Mouse (Mus musculus): ENCODE data around the gene 4930404N11Rik. TPM values are rescaled to one million over a fixed set of nuclear protein-coding genes. Genes with fewer than 3 reads are reported as not detected.

4930404N11Rik gene
- polyA plus RNA-seq, 1 experiment from 2014 or later = 0.80 TPM

DNA sequence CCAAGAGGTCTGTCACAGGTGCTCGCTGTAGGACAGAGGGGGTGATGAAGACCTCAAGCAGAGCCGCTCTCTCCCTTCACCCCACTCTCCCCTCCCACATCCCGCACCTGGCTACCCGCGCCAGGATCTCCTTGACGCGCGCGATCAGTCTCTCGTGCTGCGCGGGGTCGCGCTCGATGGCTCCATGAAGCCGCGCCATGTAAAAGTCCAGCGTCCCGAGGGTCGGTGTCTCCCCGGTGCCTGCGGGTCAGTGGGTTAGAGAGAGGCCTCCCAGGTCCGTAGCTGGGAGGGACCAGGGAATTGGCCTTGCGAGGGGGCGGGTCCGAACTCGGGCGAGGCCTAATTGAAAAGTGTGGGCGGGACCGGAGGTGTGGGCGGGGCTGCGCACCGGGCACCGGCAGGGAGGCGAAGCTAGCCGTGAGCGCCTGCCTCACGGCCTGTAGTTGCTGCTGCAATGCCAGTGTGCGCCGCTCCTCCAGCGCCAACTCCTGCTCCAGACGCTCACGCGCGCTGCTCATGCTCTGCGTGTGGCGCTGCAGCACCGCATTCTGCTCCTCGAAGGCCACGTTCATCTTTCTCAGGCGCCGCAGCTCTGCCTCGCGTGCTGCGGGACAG is 19.1 kb downstream of the 4930404N11Rik start:
- H3K4me1 ChIP-seq = peaks cover 34% of the 10 kb centered on the region

DNA sequence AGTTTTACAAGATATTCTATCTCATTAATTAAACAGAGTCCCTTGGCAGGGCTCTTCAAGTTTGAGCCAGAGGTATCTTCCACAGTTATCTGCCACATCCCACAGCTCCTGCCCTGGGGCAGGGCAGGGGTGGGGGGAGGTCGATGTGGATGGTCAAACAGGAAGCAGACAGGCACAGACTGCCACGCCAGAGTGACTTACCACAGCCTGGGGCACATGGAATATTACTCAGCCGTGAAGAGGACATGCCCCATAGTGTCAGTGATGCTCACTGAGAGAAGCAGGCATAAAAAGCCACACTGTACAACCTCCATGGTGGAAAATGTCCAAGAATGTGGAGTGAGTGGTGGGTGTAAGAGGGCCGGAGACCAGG is 20.5 kb downstream of the 4930404N11Rik start:
- Histone ChIP-seq H3K36me3 (peaks cover 15% of the 10 kb centered on the region; the same call in 1 of the 2 replicates), H3K4me1 (peaks cover 34% of the 10 kb centered on the region), H3K4me2 (replicated peaks) (no peak overlapping the region), H3K27ac (no peak overlapping the region), H3K4me3 (no peak overlapping the region), H3K9ac (no peak overlapping the region), H3K27me3 (replicated peaks) (peaks cover 67% of the 10 kb centered on the region), H3K9me3 (no peaks in the 10 kb centered on the region)
- WGBS = 80% methylated on average over 4 of the region's 4 CpGs
- no peak for ATAC-seq (ENCODE audit: low FRiP score, low read depth)

More for the DNA sequence above, 19.1 kb downstream of the 4930404N11Rik start:
- no peak for ATAC-seq (ENCODE audit: low FRiP score, low read depth)
- H3K36me3 ChIP-seq = peaks cover 15% of the 10 kb centered on the region; the same call in 1 of the 2 replicates
- no peak overlapping the region for H3K27ac ChIP-seq
- peak overlapping the region; percentile 16; the same call in 1 of the 2 replicates for H3K4me3 ChIP-seq
- 5% methylated on average over 55 of the region's 55 CpGs for WGBS
- no peaks in the 10 kb centered on the region for H3K9me3 ChIP-seq
- H3K4me2 ChIP-seq (replicated peaks) = peak overlapping the region; percentile 50
- peak overlapping the region; percentile 46; the same call in 1 of the 2 replicates for H3K9ac ChIP-seq
- H3K27me3 ChIP-seq (replicated peaks) = peaks cover 54% of the 10 kb centered on the region

DNA sequence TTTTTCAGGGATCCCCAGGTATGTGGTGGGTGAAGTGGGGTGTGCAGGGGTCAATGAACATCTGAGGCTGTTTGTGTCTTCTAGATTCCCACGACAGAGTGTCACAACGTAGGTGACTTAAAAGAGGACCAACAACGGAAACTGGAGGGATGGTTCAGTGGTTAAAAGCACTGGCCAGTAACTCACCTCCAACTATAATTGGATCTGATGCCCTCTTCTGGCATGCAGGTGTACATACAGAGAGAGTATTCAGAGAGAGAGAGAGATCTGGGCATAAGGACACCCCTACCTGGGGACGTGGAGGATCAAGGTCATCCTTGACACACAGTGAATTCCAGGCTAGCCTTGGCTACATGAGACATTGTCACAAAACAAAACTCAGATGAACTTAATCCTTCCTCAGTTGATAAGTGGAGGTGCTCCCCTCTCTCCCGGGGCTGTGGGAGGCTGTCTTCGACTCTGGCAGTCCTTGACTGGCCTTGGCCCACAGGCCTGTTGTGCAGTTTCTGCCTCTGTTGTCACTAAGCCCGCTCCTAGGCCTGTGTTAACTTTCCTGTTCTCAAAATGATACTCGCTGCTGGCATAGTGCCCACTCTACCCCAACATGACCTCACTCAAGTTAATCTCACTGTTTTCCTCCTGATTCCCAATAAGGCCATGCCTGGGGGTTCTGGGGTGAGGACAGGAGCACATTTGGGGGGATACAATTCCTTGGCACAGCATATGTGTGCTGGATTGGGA is 21.0 kb downstream of the 4930404N11Rik start:
- peaks cover 15% of the 10 kb centered on the region; the same call in 1 of the 2 replicates for H3K36me3 ChIP-seq
- no peaks in the 10 kb centered on the region for H3K9me3 ChIP-seq
- no peak overlapping the region for H3K27ac ChIP-seq
- no peak overlapping the region for H3K9ac ChIP-seq
- H3K27me3 ChIP-seq (replicated peaks) = peaks cover 67% of the 10 kb centered on the region
- no peak overlapping the region for H3K4me3 ChIP-seq
- ATAC-seq (ENCODE audit: low FRiP score, low read depth) = no peak
- no peak overlapping the region for H3K4me2 ChIP-seq (replicated peaks)
- 55% methylated on average over 8 of the region's 8 CpGs for WGBS
- peaks cover 30% of the 10 kb centered on the region for H3K4me1 ChIP-seq

DNA sequence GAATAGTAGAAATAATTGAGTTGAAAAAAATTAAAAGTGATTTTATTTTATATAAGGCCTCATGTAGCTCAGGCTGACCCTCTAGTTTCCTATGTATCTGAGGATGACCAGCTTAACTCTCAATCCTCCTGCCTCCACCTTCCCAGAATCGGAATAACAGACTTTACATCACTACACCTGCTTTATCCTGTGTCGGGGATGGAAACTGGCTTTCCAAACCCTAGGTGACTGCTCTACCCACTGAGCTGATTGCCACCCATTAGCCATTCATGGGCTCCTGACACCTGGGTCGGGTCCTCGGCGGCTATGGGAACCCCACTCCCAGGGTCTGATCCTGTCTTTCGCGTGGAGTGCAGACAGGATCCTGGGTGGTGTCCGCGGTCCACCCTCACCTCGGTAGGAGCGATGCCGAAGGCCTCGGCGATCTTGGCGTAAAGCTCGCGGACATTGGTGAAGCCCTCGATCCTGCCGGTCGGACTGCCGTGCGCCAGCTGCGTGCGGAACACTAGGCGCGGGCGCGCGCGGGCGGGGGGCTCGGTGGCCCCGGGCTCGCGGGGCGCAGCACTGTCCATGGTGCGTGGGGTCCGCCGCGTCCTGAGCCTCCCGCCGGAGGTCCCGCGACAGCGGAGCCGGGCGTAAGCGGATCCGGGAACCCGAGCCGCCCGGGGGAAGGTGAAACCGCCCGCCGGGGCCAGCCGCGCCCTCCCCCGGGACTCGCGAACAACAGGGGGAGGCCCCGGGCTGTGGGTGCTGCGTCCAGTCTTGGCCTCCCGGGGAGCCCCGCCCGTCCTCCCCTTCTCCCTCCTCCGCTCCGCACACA is 22.7 kb downstream of the 4930404N11Rik start, which contains the start of gene Gipc3:
Gene Gipc3, minus strand, starts transcription at position 581 of the 820 bp plus-strand sequence.
- H3K4me2 ChIP-seq (replicated peaks) = peak within 1 kb of the TSS; percentile 75
- H3K9ac ChIP-seq = peak within 1 kb of the TSS; percentile 55
- peaks cover 15% of the 10 kb centered on the region; the same call in 1 of the 2 replicates for H3K36me3 ChIP-seq
- no peaks in the 10 kb centered on the region for H3K9me3 ChIP-seq
- peak within 1 kb of the TSS; percentile 40 for H3K4me3 ChIP-seq
- peaks cover 21% of the 10 kb centered on the region for H3K4me1 ChIP-seq
- ATAC-seq (ENCODE audit: low FRiP score, low read depth) = no peak
- peaks cover 76% of the 10 kb centered on the region for H3K27me3 ChIP-seq (replicated peaks)
- H3K27ac ChIP-seq = no peak within 1 kb of the TSS
- WGBS = 4% methylated on average over 60 of the region's 67 CpGs

DNA sequence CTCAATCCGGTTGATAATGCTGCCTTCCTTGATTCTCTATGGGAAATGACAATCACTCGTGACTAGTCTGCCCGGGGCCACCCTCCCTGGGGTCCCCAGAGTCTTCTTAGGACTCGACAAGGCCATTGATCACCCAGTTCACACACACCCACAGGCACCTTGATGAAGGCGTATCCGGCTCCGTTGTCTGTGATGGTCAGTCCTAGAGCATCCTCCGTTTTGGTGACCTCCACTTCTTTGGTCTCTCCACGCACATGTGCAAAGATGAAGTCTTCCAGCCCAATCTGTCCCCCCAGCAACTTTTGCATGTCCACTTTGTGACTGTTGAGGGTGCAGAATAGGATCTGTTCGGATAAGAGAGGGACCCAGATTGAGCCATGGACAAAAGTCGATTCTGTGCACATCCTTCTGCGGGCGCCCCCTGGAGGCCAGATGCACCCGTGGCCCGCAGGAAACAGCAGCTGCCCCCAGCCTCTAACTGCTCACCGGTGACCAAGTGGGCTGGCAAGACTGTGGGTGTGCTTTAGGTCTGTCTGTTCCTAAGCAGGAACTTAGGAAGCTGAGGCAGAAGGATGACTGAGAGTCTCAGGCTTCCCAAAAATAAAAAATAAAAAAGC is 24.2 kb downstream of the 4930404N11Rik start:
- H3K27me3 ChIP-seq (replicated peaks) = peaks cover 68% of the 10 kb centered on the region
- no peaks in the 10 kb centered on the region for H3K9me3 ChIP-seq
- ATAC-seq (ENCODE audit: low FRiP score, low read depth) = no peak
- 34% methylated on average over 16 of the region's 16 CpGs for WGBS
- H3K9ac ChIP-seq = no peak overlapping the region
- H3K27ac ChIP-seq = no peak overlapping the region
- H3K36me3 ChIP-seq = peaks cover 7% of the 10 kb centered on the region; the same call in 1 of the 2 replicates
- peaks cover 9% of the 10 kb centered on the region for H3K4me1 ChIP-seq
- no peak overlapping the region for H3K4me3 ChIP-seq
- no peak overlapping the region for H3K4me2 ChIP-seq (replicated peaks)

DNA sequence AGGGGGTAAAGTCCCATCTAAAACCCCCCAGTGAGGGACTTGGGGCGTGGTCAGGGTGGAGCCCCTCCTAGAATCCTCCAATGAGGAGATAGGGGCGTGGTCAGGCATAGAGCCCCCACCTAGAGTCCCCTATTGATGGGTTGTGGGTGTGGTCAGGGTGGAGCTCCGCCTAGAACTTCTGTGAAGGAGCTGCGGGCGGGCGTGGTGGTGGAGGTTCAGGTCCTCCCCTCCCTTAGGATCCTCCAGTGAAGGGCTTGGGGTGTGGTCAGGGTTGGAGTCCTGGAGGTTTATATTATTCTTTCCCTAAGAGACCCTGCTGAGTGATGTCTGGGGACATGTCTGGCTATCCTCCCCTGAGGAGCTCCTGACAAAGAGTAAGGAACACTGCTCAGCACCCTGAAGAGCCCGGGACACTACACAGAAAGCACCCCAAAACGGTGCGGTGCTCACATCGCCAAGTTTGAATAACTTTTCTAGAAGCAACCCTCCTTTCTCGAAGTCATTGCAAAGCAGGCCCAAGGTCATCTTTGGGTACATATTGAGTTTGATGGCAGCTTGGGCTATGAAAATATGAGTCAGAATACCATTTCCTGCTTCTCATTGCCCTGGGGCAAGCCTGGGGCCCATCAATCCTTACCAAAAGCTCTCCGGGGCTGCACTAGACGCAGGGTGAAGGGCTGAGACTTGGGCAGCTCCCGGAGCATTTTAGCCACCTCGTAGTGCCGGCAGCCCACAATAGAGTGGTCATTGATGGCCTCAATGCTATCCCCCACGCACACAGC is 24.9 kb downstream of the 4930404N11Rik start:
- H3K4me1 ChIP-seq = peaks cover 8% of the 10 kb centered on the region
- H3K36me3 ChIP-seq = peaks cover 5% of the 10 kb centered on the region; the same call in 1 of the 2 replicates
- no peak overlapping the region for H3K4me2 ChIP-seq (replicated peaks)
- H3K27me3 ChIP-seq (replicated peaks) = peaks cover 65% of the 10 kb centered on the region
- no peak overlapping the region for H3K27ac ChIP-seq
- no peak overlapping the region for H3K4me3 ChIP-seq
- 39% methylated on average over 17 of the region's 17 CpGs for WGBS
- no peaks in the 10 kb centered on the region for H3K9me3 ChIP-seq
- ATAC-seq (ENCODE audit: low FRiP score, low read depth) = no peak
- no peak overlapping the region for H3K9ac ChIP-seq

DNA sequence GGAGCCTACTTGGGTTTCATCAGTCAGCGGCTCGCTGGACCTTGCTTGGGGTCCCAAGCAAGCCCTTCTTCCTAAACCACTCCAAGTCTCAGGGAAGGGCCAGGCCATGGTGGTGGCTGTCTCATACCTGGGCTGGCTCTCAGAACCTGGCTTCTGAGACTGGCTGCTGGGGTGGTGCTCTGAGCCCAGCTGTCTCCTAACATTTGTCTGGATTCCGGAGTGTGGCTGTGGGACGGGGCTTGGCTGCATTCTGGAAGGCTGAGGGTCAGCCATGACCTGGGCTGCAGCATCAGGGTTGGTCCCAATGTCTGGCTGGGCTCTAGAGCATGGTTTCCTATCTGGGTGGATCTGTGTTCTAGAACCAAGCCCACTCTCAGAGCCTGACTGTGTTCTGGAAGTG is 29.1 kb downstream of the 4930404N11Rik start:
- H3K4me2 ChIP-seq (replicated peaks) = no peak overlapping the region
- peaks cover 55% of the 10 kb centered on the region for H3K27me3 ChIP-seq (replicated peaks)
- H3K27ac ChIP-seq = no peak overlapping the region
- WGBS = 92% methylated on average over 4 of the region's 4 CpGs
- no peaks in the 10 kb centered on the region for H3K9me3 ChIP-seq
- ATAC-seq (ENCODE audit: low FRiP score, low read depth) = no peak
- no peaks in the 10 kb centered on the region for H3K36me3 ChIP-seq
- H3K4me3 ChIP-seq = no peak overlapping the region
- H3K4me1 ChIP-seq = peaks cover 6% of the 10 kb centered on the region; the same call in 1 of the 2 replicates
- no peak overlapping the region for H3K9ac ChIP-seq

DNA sequence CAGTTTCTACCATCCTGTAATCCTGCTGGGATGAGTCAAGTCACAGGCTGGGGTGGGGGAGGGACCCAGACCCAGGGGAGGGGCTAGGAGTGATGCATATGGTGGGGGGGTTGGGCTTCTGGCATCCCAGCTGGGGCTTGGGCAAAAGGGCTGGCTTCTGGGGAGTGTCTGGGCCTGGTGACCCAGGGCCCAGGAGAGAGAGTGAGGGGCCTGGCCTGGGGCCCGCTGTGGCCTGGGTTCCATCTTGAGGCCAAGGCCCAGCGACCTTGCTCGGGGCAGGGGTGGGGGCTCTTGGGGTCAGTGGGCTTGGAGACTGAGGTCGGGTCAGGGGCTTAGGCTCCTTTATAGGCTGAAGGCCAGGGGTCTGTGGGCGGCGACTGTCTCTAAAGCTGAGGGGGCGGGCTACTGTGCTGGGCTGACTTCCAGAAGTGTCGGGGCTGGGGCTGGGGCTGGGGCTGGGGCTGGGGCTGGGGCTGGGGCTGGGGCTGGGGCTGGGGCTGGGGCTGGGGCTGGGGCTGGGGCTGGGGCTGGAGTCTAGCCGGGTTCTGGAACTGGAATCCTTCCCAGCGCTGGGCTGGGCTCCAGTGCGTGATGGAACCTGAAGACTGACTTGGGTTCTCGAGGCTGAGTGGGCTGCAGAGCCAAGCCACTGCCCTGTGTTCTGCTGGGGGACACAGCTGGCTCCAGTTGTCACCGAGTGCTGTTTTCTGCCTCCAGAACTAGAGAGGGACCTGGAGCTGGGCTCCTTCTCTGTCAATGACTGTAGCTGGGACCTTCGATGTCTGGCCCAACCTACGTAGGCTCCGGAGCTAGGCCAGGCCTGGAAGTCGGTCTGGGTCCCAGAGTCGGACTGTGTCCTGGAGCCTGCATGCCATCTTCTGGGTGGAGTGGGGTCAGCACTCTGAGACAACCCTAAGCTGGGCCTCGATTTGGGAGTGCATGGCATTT is 29.9 kb downstream of the 4930404N11Rik start:
- no peaks in the 10 kb centered on the region for H3K9me3 ChIP-seq
- 0 out of 2 replicates have a peak overlapping the region, but pooled peaks have one; percentile 17 for H3K9ac ChIP-seq
- H3K27ac ChIP-seq = no peak overlapping the region
- H3K4me1 ChIP-seq = peaks cover 6% of the 10 kb centered on the region; the same call in 1 of the 2 replicates
- H3K4me3 ChIP-seq = no peak overlapping the region
- peak overlapping the region; percentile 22; the same call in 1 of the 2 replicates for H3K4me2 ChIP-seq (replicated peaks)
- H3K27me3 ChIP-seq (replicated peaks) = peaks cover 49% of the 10 kb centered on the region
- ATAC-seq (ENCODE audit: low FRiP score, low read depth) = no peak
- H3K36me3 ChIP-seq = no peaks in the 10 kb centered on the region
- WGBS = 44% methylated on average over 19 of the region's 19 CpGs

DNA sequence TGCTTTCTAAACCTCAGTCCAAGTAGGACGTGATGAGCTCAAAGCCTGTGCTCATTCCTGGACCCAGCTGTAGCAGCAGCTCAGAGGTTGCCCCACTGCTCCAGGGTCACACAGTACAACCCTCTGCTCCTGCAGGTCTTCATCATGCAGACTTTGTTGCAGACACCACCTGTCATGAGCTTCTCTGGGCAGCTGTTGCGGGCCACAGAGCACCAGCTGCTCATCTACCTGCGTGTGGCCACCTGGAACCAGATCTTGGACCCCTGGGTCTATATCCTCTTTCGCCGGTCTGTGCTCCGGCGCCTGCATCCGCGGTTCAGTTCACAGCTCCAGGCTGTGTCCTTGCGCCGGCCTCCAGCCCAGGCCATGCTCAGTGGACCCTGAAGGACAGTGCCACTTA is 31.3 kb downstream of the 4930404N11Rik start:
- peaks cover 6% of the 10 kb centered on the region; the same call in 1 of the 2 replicates for H3K4me1 ChIP-seq
- no peak overlapping the region for H3K4me3 ChIP-seq
- H3K4me2 ChIP-seq (replicated peaks) = no peak overlapping the region
- no peak overlapping the region for H3K9ac ChIP-seq
- H3K9me3 ChIP-seq = no peaks in the 10 kb centered on the region
- no peak for ATAC-seq (ENCODE audit: low FRiP score, low read depth)
- WGBS = 73% methylated on average over 11 of the region's 11 CpGs
- H3K27me3 ChIP-seq (replicated peaks) = peaks cover 48% of the 10 kb centered on the region
- H3K27ac ChIP-seq = no peak overlapping the region
- H3K36me3 ChIP-seq = no peaks in the 10 kb centered on the region

DNA sequence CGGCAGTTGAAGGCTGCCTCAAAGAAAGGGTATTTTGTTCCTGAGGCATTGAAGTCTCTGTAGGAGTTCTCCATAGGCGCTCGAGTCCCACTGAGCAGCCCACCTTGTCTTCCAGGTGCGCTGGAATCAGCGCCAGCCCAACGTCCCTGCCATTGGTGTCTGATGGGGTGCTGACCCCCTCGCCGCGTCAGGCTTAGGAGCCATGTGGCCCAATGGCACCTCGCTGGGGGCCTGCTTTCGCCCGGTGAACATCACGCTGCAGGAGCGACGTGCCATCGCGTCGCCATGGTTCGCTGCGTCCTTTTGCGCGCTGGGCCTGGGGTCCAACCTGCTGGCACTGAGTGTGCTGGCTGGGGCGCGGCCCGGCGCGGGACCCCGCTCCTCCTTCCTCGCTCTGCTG is 33.3 kb downstream of the 4930404N11Rik start:
- WGBS = 14% methylated on average over 29 of the region's 29 CpGs
- H3K4me3 ChIP-seq = 0 out of 2 replicates have a peak overlapping the region, but pooled peaks have one; percentile 3
- H3K9ac ChIP-seq = no peak overlapping the region

More for the DNA sequence above, 33.3 kb downstream of the 4930404N11Rik start:
- H3K4me1 ChIP-seq = peaks cover 11% of the 10 kb centered on the region; the same call in 1 of the 2 replicates
- H3K9me3 ChIP-seq = no peaks in the 10 kb centered on the region
- peaks cover 6% of the 10 kb centered on the region; the same call in 1 of the 2 replicates for H3K36me3 ChIP-seq
- no peak for ATAC-seq (ENCODE audit: low FRiP score, low read depth)
- no peak overlapping the region for H3K27ac ChIP-seq
- peak overlapping the region; percentile 36 for H3K4me2 ChIP-seq (replicated peaks)
- peaks cover 34% of the 10 kb centered on the region for H3K27me3 ChIP-seq (replicated peaks)
